Mouse (Mus musculus) left cerebral cortex, postnatal 10 days (tissue): ENCODE data around the gene Sik3. TPM values are rescaled to one million over a fixed set of nuclear protein-coding genes. Genes with fewer than 3 reads are reported as not detected.

Experiments
- DNase-seq, 2 experiments: peaks; one replicate each; pipeline ENCODE4 v3.0.0; 2021 to 2022; ENCODE audit warnings: low spot score in 2 of 2, mixed read lengths in 1 of 2; ENCODE audit errors: extremely low spot score in 1 of 2
- intact Hi-C: fragments of 180-260 bp; cut with DNase I; formaldehyde crosslinking; loops from one replicate; pipeline ENCODE4 v1.15.1; 2025
- total RNA-seq, 2 experiments: library from RNA; stranded (reverse); gene quantifications; 2 replicates each; pipeline ENCODE4 v1.2.3; 2021

The Sik3 gene
- 10 to 100 TPM; 77.0 to 82.3 TPM for total RNA-seq

- intact Hi-C loops = loop anchor here (10.0 kb wide), 1 partner anchor 72 kb away; no protein-coding TSS in a partner anchor
- DNase-seq = peak; percentile 94 to 98
These were observed at the start of gene Sik3, which contains the start of gene Pafah1b2 for GRCm38 (mm10) chr9:46012091-46013008. Gene Sik3 (plus strand): TSS chr9:46012820. Gene Pafah1b2 (minus strand): TSS chr9:46012690.

GRCm38 (mm10) chr9:45963577-45963976 lies 49.0 kb upstream of the Sik3 start:
- intact Hi-C loops = no loop called here

GRCm38 (mm10) chr9:45976884-45977283 lies 35.7 kb upstream of the Sik3 start:
- no peak for DNase-seq
- intact Hi-C loops = no loop called here

More at GRCm38 (mm10) chr9:45963577-45963976, 49.0 kb upstream of the Sik3 start:
- no peak for DNase-seq

- DNase-seq = no peak
- intact Hi-C loops = no loop called here
These were observed 32.8 kb upstream of the Sik3 start for GRCm38 (mm10) chr9:45979778-45980177.

GRCm38 (mm10) chr9:45980611-45981010 lies 32.0 kb upstream of the Sik3 start:
- intact Hi-C loops = no loop called here

GRCm38 (mm10) chr9:45981331-45981730 lies 31.3 kb upstream of the Sik3 start:
- no peak for DNase-seq
- intact Hi-C loops = no loop called here

More at GRCm38 (mm10) chr9:45980611-45981010, 32.0 kb upstream of the Sik3 start:
- DNase-seq = no peak

- peak in 1 of 2 experiments; percentile 42 for DNase-seq
These were observed 28.8 kb upstream of the Sik3 start for GRCm38 (mm10) chr9:45983676-45984408.

GRCm38 (mm10) chr9:45984409-45985228 lies 28.0 kb upstream of the Sik3 start:
- peak; percentile 82 to 94 for DNase-seq
- intact Hi-C loops = no loop called here

More at GRCm38 (mm10) chr9:45983676-45984408, 28.8 kb upstream of the Sik3 start:
- intact Hi-C loops = no loop called here

GRCm38 (mm10) chr9:45985229-45985567 lies 27.4 kb upstream of the Sik3 start:
- intact Hi-C loops = no loop called here
- DNase-seq = peak; percentile 52 to 78

- intact Hi-C loops = no loop called here
- DNase-seq = no peak
These were observed 13.6 kb upstream of the Sik3 start for GRCm38 (mm10) chr9:45999009-45999408.

- DNase-seq = peak; percentile 73 to 82
- intact Hi-C loops = loop anchor here (2.0 to 5.0 kb wide), 2 partner anchors 187 to 244 kb away; no protein-coding TSS in a partner anchor
These were observed 8.9 kb upstream of the Sik3 start for GRCm38 (mm10) chr9:46003729-46004128.

- DNase-seq = no peak
- intact Hi-C loops = loop anchor here (2.0 to 5.0 kb wide), 2 partner anchors 186 to 243 kb away; no protein-coding TSS in a partner anchor
These were observed 8.1 kb upstream of the Sik3 start for GRCm38 (mm10) chr9:46004529-46004928.

GRCm38 (mm10) chr9:46006224-46006623 lies 6.4 kb upstream of the Sik3 start:
- DNase-seq = no peak
- intact Hi-C loops = no loop called here

- no peak for DNase-seq
- intact Hi-C loops = no loop called here
These were observed 3.5 kb upstream of the Sik3 start for GRCm38 (mm10) chr9:46008931-46009668.

- intact Hi-C loops = no loop called here
These were observed 3.0 kb upstream of the Sik3 start for GRCm38 (mm10) chr9:46009669-46009983.

GRCm38 (mm10) chr9:46011094-46011970 lies 1.3 kb upstream of the Sik3 start:
- intact Hi-C loops = loop anchor here (10.0 kb wide), 1 partner anchor 73 kb away; no protein-coding TSS in a partner anchor

More at GRCm38 (mm10) chr9:46009669-46009983, 3.0 kb upstream of the Sik3 start:
- DNase-seq = no peak

GRCm38 (mm10) chr9:46013009-46013586 lies 478 bp downstream of the Sik3 start:
- intact Hi-C loops = loop anchor here (10.0 kb wide), 1 partner anchor 72 kb away; no protein-coding TSS in a partner anchor
- peak in 1 of 2 experiments; percentile 65 for DNase-seq

More at GRCm38 (mm10) chr9:46011094-46011970, 1.3 kb upstream of the Sik3 start:
- DNase-seq = no peak
